Mouse (Mus musculus) limb, embryonic 14.5 days (tissue): ENCODE measurements around the gene Ackr3. TPM values are rescaled to one million over a fixed set of nuclear protein-coding genes. Genes with fewer than 3 reads are reported as not detected.

Experiments used
- ATAC-seq: fragments of 200-750 bp; cut with Nextera tagmentation; 2 replicates; pipeline ENCODE4 v1.8.0; 2017; ENCODE audit warnings: low read depth, moderate number of reproducible peaks, moderate TSS enrichment; ENCODE audit not compliant: low FRiP score
- DNase-seq: peaks from one replicate; pipeline ENCODE4 v3.0.0-alpha.2; 2015; ENCODE audit warnings: low spot score
- H3K27ac ChIP-seq: fragments of 300-500 bp; sonication (generic); replicated peaks from 2 replicates; pipeline ENCODE4 v1.5.1; 2014; ENCODE audit warnings: low read depth, mild to moderate bottlenecking, low read length, moderate library complexity, mixed read lengths
- H3K27me3 ChIP-seq: fragments of 300-500 bp; sonication (generic); 2 replicates; pipeline ENCODE4 v1.6.1; 2014; ENCODE audit warnings: low read length, mixed read lengths; ENCODE audit not compliant: control insufficient read depth, insufficient read depth
- H3K36me3 ChIP-seq: fragments of 300-500 bp; sonication (generic); 2 replicates; pipeline ENCODE4 v1.6.1; 2014; ENCODE audit warnings: mild to moderate bottlenecking, low read length, moderate library complexity, mixed read lengths; ENCODE audit not compliant: control insufficient read depth, insufficient read depth
- H3K4me1 ChIP-seq: fragments of 300-500 bp; sonication (generic); 2 replicates; pipeline ENCODE4 v1.6.1; 2014; ENCODE audit warnings: antibody characterized with exemption, low read length, mixed read lengths; ENCODE audit not compliant: control insufficient read depth, insufficient read depth
- H3K4me2 ChIP-seq: fragments of 300-500 bp; sonication (generic); replicated peaks from 2 replicates; pipeline ENCODE4 v1.6.1; 2014; ENCODE audit warnings: low read depth, mild to moderate bottlenecking, low read length, moderate library complexity; ENCODE audit not compliant: severe bottlenecking
- H3K4me3 ChIP-seq: fragments of 300-500 bp; sonication (generic); replicated peaks from 2 replicates; pipeline ENCODE4 v1.5.1; 2014; ENCODE audit warnings: low read length
- H3K9ac ChIP-seq: fragments of 300-500 bp; sonication (generic); 2 replicates; pipeline ENCODE4 v1.6.1; 2014; ENCODE audit warnings: mild to moderate bottlenecking, low read depth, low read length, moderate library complexity; ENCODE audit not compliant: severe bottlenecking
- H3K9me3 ChIP-seq: fragments of 300-500 bp; sonication (generic); 2 replicates; pipeline ENCODE4 v1.6.1; 2016; ENCODE audit warnings: low read length; ENCODE audit not compliant: control insufficient read depth
- POLR2A ChIP-seq: fragments of 200-500 bp; IDR thresholded peaks from 2 replicates; pipeline ENCODE4 v1.8.0; 2012; ENCODE audit warnings: inconsistent platforms, mild to moderate bottlenecking, moderate library complexity, borderline replicate concordance; ENCODE audit not compliant: insufficient read depth, insufficient read length; ENCODE audit errors: extremely low read depth
- WGBS: fragments of 180-500 bp; shearing (Covaris S2); extraction: QIAGEN DNeasy Blood & Tissue Kit; methylation state at CpG from one replicate; pipeline ENCODE4 v1.1.7; 2014; 5-methylcytosine and 5-hydroxymethylcytosine counted together
- polyA plus RNA-seq, 2 experiments: library from polyadenylated mRNA; depleted of rRNA in 1 of 2; stranded (reverse) in 1 of 2; unstranded in 1 of 2; fragments of >200 nt; fragmentation: Nextera tagmentation in 1 of 2; extraction: Ambion mirVana in 1 of 2; gene quantifications; 2 replicates each; pipeline versions ENCODE4 v1.2.1 to v1.2.3; 2012 to 2014

The Ackr3 gene
- polyA plus RNA-seq, 2 experiments: 49.7 to 93.8 TPM

DNA sequence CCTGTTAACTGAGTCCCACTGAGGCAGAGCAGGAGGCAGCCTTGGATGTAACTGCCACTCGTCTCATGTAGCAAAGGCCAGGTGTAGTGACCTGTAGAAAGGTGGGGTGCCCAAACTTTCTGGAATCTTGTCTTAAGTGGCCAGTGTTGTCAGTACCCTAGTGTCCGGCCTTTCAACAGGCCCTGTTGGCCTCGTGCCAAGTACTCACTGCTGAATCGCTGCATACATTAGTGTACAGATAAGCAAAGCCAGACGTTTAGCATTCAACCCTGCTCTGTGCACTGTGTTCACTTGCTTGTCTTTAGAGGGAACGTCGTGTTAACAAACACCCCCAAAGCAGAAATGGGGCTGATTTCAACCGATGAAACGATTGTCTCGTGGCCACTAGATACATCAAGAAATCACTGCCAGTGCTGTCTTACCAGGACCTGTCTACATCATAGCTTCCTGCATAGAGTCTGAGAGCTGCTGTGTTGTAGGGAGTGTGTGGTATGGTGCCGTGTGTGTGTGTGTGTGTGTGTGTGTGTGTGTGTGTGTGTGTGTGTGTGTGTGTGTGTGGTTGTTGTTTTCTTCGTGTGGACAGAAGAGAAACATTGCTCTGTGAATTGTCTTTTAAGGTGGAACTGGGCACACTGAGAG is 24.0 kb downstream of the Ackr3 start:
- DNase-seq (peak; percentile 55), ATAC-seq (no peak; the same call in 1 of the 2 replicates)
- Histone ChIP-seq H3K4me1 (peaks cover 45% of the 10 kb centered on the region), H3K9ac (no peak overlapping the region), H3K4me3 (no peak overlapping the region), H3K27me3 (no peaks in the 10 kb centered on the region), H3K9me3 (no peaks in the 10 kb centered on the region), H3K4me2 (no peak overlapping the region), H3K36me3 (no peaks in the 10 kb centered on the region), H3K27ac (no peak overlapping the region)
- TF ChIP-seq POLR2A: no peak
- WGBS: 43% methylated on average over 12 of the region's 12 CpGs

GRCm38 (mm10) chr1:90228323-90228697 is 24.5 kb downstream of the Ackr3 start:
- H3K36me3 ChIP-seq: no peaks in the 10 kb centered on the region

DNA sequence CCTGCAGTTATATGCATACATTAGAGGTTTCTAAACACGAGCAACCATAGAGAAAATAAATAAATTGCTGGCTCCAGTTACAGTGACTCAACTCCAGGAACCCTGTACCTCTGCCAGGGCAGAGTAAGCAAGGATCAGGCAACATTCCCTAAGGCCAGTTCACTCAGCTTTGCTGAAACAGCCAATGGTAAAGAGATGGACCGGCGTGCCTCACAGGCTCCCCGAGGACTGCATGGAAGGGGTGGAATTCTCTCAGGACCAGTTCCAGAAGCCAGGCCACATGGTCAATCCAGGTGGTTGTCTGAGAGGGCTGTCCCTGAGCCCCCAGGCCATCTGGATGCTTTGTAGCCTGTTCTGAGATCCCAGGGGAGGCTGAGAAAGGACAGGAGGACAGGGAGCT is 26.8 kb downstream of the Ackr3 start:
- H3K27ac ChIP-seq: 0 out of 2 replicates have a peak overlapping the region, but pooled peaks have one; percentile 20
- DNase-seq (no peak), ATAC-seq (no peak)
- H3K9me3 ChIP-seq: no peaks in the 10 kb centered on the region
- no peaks in the 10 kb centered on the region for H3K27me3 ChIP-seq
- WGBS: 58% methylated on average over 4 of the region's 4 CpGs
- H3K36me3 ChIP-seq: no peaks in the 10 kb centered on the region
- TF ChIP-seq POLR2A: no peak
- H3K4me3 ChIP-seq: no peak overlapping the region
- no peak overlapping the region for H3K9ac ChIP-seq
- peaks cover 71% of the 10 kb centered on the region for H3K4me1 ChIP-seq
- no peak overlapping the region for H3K4me2 ChIP-seq

More at GRCm38 (mm10) chr1:90228323-90228697, 24.5 kb downstream of the Ackr3 start:
- H3K9ac ChIP-seq: no peak overlapping the region
- H3K27me3 ChIP-seq: no peaks in the 10 kb centered on the region
- no peak overlapping the region for H3K4me2 ChIP-seq
- WGBS: 24% methylated on average over 9 of the region's 9 CpGs
- peak; percentile 33 for DNase-seq
- peaks cover 50% of the 10 kb centered on the region for H3K4me1 ChIP-seq
- TF ChIP-seq POLR2A: no peak
- no peak overlapping the region for H3K4me3 ChIP-seq
- no peaks in the 10 kb centered on the region for H3K9me3 ChIP-seq
- no peak overlapping the region for H3K27ac ChIP-seq
- no peak for ATAC-seq

GRCm38 (mm10) chr1:90231591-90232490 is 28.1 kb downstream of the Ackr3 start:
- Histone ChIP-seq H3K9me3 (no peaks in the 10 kb centered on the region), H3K27ac (0 out of 2 replicates have a peak overlapping the region, but pooled peaks have one; percentile 28), H3K4me3 (no peak overlapping the region), H3K9ac (no peak overlapping the region), H3K27me3 (no peaks in the 10 kb centered on the region), H3K4me1 (peaks cover 71% of the 10 kb centered on the region), H3K4me2 (no peak overlapping the region), H3K36me3 (no peaks in the 10 kb centered on the region)
- no peak for TF ChIP-seq POLR2A
- WGBS: 27% methylated on average over 22 of the region's 22 CpGs
- DNase-seq: peak; percentile 60
- ATAC-seq: peak; percentile 39

DNA sequence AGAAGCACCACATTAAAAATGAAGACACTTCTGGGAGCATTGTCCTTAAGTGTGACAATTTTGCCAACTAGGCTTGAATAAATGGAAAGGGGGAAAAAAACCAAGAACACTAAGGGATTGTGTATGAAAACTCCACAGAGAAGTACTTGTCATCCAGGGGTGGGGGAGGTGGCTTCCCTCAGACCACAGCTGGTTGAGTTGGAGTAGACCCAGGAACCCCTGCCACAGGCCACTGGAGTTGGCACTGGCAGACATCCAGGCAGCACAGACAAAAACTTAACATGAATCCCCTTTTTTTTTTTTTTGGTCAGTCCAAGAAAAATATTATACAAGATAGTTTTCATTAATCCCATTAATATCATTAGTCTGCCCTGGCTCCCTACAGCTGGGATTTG is 28.7 kb downstream of the Ackr3 start:
- TF ChIP-seq POLR2A: no peak
- Histone ChIP-seq H3K36me3 (no peaks in the 10 kb centered on the region), H3K27ac (no peak overlapping the region), H3K4me3 (no peak overlapping the region), H3K27me3 (no peaks in the 10 kb centered on the region), H3K4me1 (peaks cover 70% of the 10 kb centered on the region), H3K4me2 (no peak overlapping the region), H3K9me3 (no peaks in the 10 kb centered on the region), H3K9ac (no peak overlapping the region)
- DNase-seq (peak; percentile 58), ATAC-seq (no peak)
